Mouse (Mus musculus): ENCODE measurements at regions not wholly inside any gene's neighbourhood (a gene's known extent, or its start where the extent isn't known, plus 50 kb on each side); places are given as distances from the start of the nearest gene placed in this dataset.

DNA sequence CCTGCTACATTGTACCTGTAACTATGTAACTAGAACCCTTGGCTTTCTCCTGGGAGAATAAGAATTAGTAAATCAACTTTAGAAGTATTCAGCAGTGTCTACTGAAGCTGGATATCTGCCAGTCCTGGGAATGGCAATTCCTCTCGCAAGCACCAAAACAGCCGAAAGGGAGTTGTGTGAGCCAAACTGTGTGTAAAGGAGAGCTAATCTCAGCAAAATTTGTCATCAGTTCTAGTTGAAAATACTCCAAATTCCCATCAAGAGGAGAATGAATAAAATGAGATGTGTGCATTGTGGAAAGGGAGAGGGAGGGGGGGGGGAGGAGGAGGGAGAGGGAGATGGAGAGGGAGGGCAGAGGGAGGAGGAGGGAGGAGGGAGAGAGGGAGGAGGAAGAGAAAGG, 447.8 kb downstream of the Pdcd6ip start:
- no peak for TF ChIP-seq POLR2A (IDR thresholded peaks at IDR 0.05; ENCODE audit: low read depth, low read length)
- no peak for TF ChIP-seq CTCF (conservative IDR thresholded peaks at IDR 0.05; ENCODE audit: insufficient read depth, insufficient read length, low read depth, low read length)
